Mouse (Mus musculus): ENCODE data around the gene Hacl1.

DNA sequence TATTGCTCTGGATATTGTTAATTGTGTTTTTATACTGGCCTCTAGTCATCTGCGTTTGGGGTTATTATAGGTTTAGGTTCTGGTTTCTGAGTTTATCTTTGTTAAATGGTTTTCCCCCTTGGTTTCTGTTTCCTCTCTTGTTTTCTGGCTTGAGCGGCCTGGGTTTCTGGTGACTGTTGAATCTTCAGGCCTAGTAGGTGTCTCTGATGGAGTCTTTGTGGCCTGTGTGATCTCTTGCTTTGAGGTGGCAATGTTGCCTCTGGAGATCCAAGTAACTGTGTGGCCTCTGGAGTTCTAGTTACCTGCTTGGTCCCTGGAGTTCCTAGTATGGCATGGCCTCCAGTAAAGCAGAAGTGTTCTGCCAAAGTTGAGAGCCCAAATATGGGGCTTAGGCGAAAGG is 39.6 kb upstream of the Hacl1 start:
- TF ChIP-seq POLR2A (IDR thresholded peaks at IDR 0.05; ENCODE audit: low read depth, low read length) (no peak), CTCF (conservative IDR thresholded peaks at IDR 0.05; ENCODE audit: insufficient read depth, insufficient read length, low read depth, low read length) (no peak)

Data from kidney, adult 2 months (tissue).